Mouse (Mus musculus) T-helper 2 cell (primary cell): Measurements from ENCODE around the gene Hist1h3e.

ENCODE experiments used
- in situ Hi-C: fragments of 300-600 bp; cut with MboI, MseI; formaldehyde crosslinking; loops from one replicate; pipeline ENCODE4 v1.15.1; 2025; ENCODE audit warnings: high pct_unique_total_duplicates

The Hist1h3e gene

DNA sequence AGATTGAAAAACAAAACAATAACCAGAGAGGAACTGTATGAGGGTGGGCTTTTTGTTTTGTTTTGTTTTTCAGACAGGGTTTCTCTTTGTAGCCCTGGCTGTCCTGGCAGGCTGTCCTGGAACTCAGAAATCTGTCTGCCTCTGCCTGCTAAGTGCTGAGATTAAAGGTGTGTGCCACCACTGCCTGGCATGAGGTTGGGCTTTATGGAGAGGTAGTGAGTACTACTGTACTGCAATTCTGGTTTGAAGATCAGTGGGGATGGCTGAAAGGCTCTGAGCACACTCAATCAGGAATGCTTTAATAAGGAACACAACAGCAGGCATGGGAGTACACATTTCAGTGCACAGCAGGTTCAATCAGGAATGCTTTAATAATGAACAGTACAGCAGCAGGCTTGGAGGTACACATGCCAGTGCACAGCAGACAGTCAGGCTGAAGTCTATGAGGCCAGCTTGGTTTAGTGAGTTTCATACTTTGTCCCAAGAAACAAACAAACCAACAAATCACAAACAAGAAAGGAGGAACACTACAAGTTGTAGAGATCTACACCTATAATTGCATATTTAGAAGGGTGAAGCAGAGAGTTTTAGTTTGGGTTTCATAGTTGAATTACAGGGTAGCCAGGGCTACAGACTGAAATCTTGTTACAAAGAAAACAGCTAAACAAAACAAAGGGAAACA is 21.4 kb upstream of the Hist1h3e start:
- in situ Hi-C loops = no loop called here

DNA sequence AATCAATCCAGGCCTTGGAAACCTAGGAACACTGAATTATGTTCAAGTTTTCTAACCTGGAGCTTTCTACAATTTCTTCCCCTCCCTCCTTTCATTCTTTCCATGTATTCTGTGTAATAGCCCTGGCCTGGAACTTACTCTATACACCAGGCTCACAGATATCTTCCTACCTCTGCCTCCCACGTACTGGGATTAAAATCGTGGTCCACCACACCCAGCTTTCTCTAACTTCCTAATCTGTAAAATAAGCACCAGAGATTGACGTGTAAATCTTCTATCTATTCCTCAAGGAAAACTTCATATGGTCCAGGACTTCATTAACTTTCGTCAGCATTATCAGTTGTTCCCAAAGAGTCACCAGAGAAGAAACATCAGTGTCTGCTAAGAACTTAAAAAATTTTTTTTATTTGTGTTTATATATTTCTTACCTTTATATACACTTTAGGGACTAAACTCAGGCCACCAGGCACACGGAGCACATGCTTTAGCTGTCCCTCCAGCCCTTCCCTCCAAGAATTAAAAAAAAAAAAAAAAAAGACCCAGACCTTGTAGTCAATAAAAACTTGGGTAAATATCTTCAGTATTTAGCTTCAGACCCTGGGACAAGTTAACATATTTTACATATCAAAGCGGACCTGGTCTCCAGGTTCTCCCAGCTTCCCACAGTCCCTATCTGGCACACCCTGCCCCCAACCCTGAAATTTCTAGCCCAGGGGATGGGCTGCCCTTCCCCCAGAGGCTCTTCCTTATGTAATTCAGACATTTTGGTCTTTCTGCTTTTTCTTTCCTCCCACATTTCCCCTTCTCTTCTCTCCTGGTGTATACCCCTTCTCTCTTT is 20.3 kb upstream of the Hist1h3e start:
- in situ Hi-C loops = no loop called here

DNA sequence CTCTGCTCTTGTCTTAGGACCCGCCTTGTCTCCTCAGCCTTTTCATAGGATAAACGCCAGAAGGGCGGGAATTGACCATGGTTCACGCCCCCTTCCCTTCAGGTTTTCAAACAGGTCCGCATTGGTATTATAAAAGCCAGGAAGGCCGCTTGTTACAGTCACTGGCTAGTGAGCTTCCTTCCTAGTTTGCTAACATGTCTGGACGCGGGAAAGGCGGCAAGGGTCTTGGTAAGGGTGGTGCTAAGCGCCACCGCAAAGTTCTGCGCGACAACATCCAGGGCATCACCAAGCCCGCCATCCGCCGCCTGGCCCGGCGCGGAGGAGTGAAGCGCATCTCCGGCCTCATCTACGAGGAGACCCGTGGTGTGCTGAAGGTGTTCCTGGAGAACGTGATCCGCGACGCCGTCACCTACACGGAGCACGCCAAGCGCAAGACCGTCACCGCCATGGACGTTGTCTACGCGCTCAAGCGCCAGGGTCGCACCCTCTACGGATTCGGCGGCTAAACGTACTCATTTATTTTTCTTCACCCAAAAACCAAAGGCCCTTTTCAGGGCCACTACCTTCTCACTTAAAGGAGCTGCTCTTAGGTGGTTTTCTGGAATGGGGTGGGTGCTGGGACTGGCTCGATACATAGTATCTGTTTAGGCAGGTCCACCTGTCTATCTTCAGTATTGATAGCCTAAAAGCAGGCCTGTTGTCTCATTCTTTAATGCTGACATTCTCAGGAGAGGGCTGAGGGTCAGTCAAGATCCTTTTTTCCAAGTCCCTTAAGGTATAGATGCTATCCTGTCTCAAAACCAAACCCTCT is 19.4 kb upstream of the Hist1h3e start, which contains the start of gene Hist1h4d:
Hist1h4d (plus strand) TSS at position 191 of the 811 bp plus-strand sequence.
- in situ Hi-C loops = no loop called here

DNA sequence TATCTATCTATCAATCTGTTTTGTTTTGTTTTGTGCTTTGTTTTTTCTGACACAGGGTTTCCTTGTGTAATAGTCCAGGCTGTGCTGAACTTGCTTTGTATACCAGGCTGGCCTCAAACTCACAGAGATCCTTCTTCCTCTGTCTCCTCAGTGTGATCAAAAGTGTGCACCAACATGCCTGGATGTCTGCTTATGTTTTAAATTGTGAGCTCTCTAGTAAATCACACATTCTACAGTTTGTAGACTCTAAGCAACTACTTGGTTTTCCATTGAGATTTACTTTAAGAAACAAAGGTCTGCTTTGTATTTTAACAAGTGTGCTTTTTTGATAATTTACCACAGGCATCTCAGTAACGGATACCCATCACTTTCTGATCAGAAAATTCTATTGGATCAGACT is 15.7 kb upstream of the Hist1h3e start:
- in situ Hi-C loops = loop anchor here (10.0 kb wide), 1 partner anchor 1863 kb away; the partner anchor contains the start of genes Hist1h2ai, Hist1h2bl and Hist1h3h

DNA sequence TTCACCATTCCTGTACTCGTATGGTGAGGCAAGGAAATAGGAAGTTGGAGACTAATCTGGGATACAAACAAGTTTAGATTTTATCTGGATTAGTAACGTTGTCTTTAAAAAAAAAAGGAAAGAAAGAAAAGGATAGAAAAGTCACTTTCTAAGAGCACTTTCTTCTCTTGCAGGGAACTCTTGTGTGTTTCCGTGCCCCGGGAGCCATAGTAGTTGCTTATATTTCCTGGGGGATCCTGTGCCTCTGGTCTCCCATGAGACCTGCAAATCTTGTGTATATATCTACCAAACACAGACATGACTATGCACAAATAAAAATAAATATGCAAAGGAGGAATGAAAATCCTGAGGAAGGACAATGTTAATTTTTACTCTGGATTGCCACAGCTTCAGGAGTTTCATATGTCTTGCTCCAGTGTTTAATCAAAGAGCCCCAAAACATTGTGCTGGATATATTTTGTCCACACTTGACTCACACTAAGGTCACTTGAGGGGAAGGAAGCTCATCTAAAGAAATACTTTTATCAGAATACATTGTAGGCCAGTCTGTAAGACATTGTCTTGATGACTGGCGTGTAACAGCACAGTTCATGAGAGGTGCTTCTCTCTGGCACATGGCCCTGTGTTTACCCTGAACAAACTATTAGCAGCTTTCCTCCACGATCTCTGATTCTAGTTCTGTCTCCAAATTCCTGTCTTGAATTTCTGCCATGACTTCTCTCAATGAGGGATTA is 14.9 kb upstream of the Hist1h3e start:
- in situ Hi-C loops = loop anchor here (10.0 kb wide), 1 partner anchor 1862 kb away; the partner anchor contains the start of genes Hist1h2ai, Hist1h2bl and Hist1h3h

DNA sequence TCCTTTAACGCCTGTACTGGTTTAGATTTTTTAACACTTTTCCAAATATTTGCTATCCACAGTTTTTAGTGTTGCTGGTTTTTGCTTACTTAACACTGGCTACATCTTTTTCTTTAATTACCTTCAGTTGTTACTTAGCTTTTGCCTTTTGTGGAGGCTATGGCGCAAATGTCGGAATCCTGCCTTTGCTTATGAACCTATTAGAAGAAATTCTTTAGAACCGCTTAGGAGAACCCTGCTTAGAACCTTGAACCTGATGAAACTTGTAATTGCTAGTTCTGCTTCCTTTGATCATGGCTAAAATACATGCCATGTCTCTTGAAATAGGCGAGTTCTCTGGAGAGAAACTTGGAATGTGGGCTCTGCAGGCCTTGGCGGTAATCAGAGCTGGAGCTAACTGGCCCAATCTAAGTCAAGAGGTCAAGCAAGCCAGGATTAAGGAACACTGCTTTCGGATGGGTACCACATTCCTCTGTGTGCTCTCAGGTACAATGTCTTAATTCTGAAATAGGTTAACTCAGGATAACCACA is 14.2 kb upstream of the Hist1h3e start:
- in situ Hi-C loops = loop anchor here (10.0 kb wide), 1 partner anchor 1862 kb away; the partner anchor contains the start of genes Hist1h2ai, Hist1h2bl and Hist1h3h

DNA sequence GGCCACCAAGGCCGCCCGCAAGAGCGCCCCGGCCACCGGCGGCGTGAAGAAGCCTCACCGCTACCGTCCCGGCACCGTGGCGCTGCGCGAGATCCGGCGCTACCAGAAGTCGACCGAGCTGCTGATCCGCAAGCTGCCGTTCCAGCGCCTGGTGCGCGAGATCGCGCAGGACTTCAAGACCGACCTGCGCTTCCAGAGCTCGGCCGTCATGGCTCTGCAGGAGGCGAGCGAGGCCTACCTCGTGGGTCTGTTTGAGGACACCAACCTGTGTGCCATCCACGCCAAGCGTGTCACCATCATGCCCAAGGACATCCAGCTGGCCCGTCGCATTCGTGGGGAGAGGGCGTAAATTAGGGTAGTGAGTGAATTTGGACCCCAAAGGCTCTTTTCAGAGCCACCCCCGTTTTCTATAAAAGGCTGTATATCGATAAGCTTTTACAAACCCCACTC is 13.7 kb upstream of the Hist1h3e start:
- in situ Hi-C loops = loop anchor here (10.0 kb wide), 1 partner anchor 1861 kb away; the partner anchor contains the start of genes Hist1h2ai, Hist1h2bl and Hist1h3h

DNA sequence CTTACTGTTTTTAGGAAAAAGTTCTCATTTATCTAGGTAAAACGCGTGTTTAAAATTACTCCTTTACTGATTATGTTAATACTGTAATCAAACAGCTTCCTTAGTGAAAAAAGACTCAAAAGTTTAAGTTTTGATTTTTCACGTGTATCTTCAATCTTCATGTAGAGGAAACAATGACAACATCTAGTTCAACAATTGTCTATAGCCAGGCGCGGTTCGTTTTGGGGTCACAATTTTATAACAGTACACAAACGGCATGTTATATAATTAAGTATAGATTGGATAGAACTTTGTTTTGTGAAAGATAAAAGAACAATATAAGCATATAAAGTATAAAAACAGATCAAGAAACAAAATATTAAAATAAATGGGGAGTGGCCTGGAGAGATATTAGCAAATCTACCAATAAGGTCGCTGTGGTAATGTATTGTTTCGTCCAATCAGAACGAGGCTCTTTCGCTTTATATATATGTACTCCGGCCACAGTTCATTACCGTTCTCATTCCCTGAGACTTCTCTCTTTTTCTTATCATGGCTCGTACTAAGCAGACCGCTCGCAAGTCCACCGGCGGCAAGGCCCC is 13.2 kb upstream of the Hist1h3e start, which contains the start of gene Hist1h3d:
Hist1h3d (plus strand) TSS at position 493 of the 581 bp plus-strand sequence.
- in situ Hi-C loops = loop anchor here (10.0 kb wide), 1 partner anchor 1861 kb away; the partner anchor contains the start of genes Hist1h2ai, Hist1h2bl and Hist1h3h

DNA sequence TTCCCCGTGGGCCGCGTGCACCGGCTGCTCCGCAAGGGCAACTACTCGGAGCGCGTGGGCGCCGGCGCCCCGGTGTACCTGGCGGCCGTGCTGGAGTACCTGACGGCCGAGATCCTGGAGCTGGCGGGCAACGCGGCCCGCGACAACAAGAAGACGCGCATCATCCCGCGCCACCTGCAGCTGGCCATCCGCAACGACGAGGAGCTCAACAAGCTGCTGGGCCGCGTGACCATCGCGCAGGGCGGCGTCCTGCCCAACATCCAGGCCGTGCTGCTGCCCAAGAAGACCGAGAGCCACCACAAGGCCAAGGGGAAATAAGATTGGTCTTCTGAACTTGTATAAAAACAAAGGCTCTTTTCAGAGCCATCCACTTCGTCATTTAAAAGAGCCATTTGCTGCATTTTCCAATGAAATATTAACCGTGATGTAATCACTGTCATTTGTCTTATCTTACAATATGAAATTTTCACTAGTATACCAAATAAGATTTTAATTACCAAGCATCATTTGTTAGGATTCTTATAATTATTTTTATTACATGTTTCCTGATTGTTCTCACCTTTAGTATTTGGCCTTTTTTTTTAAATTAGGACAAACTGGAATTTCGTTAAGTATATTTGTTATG is 12.5 kb upstream of the Hist1h3e start:
- in situ Hi-C loops = loop anchor here (10.0 kb wide), 1 partner anchor 1860 kb away; the partner anchor contains the start of genes Hist1h2ai, Hist1h2bl and Hist1h3h

DNA sequence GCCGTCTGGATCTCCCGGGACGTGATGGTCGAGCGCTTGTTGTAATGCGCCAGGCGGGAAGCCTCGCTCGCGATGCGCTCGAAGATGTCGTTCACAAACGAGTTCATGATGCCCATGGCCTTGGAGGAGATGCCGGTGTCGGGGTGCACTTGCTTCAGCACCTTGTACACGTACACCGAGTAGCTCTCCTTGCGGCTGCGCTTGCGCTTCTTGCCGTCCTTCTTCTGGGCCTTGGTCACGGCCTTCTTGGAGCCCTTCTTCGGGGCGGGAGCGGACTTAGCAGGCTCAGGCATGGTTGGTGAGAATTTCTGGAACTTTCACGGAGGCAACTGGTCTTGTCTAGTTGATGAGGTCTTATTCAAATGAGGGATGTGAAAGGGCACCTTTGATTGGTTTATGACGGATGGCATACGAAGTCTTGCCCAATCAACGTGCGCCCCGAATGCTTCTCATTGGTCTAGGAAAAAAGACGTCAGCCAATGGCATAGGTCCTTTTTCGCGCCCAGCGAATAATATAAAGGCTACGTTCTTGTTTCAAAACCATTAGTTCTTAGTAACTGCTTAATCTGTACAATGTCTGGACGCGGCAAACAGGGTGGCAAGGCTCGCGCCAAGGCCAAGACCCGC is 11.8 kb upstream of the Hist1h3e start, which contains the start of the genes Hist1h2bf and Hist1h2ad:
Hist1h2bf (minus strand) TSS at position 299 of the 627 bp plus-strand sequence.
Hist1h2ad (plus strand) TSS at position 484 of the 627 bp plus-strand sequence.
- in situ Hi-C loops = loop anchor here (10.0 kb wide), 1 partner anchor 1859 kb away; the partner anchor contains the start of genes Hist1h2ai, Hist1h2bl and Hist1h3h

DNA sequence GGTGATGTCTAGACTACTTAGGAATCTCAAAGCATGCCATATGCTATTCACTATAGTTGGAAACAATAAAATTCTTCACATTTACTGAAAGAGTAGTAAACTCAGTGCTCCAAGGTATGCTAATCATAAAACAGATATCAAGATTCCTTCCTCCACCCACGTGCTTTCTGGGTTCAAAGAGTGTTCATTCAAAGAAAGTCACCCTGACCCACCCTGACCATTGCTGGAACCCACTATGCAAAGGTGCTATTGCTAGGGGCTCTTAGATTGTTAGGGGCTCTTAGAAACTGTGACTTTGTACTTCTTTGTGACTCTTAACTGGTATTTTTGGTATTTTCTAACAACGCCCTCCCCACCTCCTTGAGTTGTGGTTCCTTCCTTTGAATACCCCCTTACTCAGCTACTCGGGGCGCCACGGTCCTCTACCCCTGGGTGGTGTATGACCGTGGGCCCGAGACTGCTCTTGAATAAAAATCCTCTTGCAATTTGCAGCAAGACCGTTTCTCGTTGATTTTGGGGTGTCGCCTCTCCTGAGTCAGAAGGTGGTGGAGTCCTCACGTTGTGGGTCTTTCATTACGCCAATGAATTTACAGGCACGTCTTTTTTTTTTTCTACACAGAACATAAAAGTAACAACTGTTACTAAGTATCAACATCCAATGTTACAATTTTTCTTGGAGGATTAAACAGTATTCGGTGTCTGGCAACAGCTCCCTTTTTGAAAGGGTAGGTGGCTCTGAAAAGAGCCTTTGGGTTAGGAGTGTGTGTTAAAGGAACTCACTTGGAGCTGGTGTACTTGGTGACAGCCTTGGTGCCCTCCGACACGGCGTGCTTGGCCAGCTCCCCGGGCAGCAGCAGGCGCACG is 11.1 kb upstream of the Hist1h3e start:
- in situ Hi-C loops = loop anchor here (10.0 kb wide), 1 partner anchor 1858 kb away; the partner anchor contains the start of genes Hist1h2ai, Hist1h2bl and Hist1h3h

DNA sequence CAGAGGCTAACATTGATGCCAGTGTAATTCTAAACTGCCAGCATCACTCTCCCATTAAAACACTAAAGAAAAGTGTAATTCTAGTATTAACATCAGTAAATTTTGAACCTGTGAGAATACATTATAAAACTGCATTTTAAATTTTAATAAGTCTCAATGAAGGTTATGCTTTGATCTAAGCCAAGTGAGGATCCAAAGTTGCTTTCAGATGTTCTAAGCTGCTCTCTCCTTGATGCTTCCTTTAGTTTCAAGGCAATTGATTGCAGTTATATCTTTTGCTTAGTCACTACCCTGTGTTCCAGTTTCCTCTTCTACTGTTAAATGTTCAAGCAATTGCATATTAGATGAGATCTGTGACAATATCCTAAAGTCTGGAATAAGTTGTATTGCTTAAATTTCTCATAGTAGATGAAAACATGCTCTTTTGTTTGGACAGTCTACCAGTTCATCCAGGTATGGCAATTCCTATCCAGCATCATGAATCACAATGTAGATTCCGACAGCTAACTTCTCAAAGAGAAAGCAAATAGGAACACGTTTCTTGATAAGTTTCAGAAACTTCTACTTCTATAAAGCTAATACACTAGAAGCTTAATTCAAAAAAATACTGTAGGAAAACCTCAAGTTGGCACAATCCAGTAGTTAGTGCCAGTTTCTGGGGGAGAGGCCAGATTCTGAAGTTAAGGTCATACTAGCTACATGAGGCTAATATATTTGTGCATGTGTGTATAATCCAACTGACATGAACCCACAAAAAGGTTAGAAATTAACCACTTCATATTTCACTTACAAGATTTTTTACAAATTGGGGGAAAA is 10.3 kb upstream of the Hist1h3e start:
- in situ Hi-C loops = loop anchor here (10.0 kb wide), 1 partner anchor 1858 kb away; the partner anchor contains the start of genes Hist1h2ai, Hist1h2bl and Hist1h3h

DNA sequence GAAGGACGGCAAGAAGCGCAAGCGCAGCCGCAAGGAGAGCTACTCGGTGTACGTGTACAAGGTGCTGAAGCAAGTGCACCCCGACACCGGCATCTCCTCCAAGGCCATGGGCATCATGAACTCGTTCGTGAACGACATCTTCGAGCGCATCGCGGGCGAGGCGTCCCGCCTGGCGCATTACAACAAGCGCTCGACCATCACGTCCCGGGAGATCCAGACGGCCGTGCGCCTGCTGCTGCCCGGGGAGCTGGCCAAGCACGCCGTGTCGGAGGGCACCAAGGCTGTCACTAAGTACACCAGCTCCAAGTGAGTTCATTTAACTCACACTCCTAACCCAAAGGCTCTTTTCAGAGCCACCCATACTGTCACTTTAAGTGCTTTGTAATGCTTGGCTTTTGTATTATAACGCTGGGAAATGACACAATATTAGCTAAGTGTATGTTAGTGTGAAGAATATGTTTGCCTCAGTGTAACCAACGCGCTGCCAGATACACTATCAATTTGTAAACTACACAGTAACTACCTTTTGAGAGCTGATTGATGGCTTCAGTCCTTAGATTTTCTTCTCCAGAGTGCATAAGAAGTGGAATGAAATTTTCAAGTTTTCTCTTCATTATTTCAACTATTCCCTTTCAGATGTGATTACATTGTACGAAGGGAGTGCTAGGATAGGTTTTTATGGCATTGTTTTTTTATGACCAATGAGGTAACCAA is 9.5 kb upstream of the Hist1h3e start:
- in situ Hi-C loops = loop anchor here (10.0 kb wide), 1 partner anchor 1857 kb away; the partner anchor contains the start of genes Hist1h2ai, Hist1h2bl and Hist1h3h

DNA sequence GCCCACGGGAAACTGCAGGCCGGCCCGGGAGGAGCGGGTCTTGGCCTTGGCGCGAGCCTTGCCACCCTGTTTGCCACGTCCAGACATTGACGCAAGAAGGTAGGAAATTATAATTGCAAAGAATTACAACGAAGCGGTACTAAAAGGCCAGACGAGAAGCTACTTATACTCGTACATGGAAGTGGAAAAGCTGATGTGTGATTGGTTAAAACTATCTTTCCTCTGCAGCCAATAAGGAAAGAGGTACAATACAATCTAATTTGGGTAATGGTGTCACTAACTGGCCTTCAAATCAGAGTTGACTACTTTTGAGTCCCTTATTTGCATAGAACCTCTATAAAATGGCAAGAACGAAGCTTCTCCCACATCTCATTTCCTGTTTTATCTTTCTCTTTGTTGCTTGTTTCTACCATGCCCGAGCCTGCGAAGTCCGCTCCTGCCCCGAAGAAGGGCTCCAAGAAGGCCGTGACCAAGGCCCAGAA is 8.9 kb upstream of the Hist1h3e start, which contains the start of the genes Hist1h2ae and Hist1h2bg:
Hist1h2ae (minus strand) TSS at position 199 of the 482 bp plus-strand sequence.
Hist1h2bg (plus strand) TSS at position 375 of the 482 bp plus-strand sequence.
- in situ Hi-C loops = loop anchor here (10.0 kb wide), 1 partner anchor 1856 kb away; the partner anchor contains the start of genes Hist1h2ai, Hist1h2bl and Hist1h3h
